Mouse (Mus musculus) MEL (cell line): ENCODE data around the gene Mex3a. TPM values are rescaled to one million over a fixed set of nuclear protein-coding genes. Genes with fewer than 3 reads are reported as not detected.

Source experiments
- DNase-seq: peaks from one replicate; pipeline ENCODE4 v3.0.0; 2011; ENCODE audit warnings: low read depth, low spot score
- H3K27ac ChIP-seq: 2 replicates; pipeline ENCODE4 v1.5.1; 2012; ENCODE audit warnings: low read depth, mild to moderate bottlenecking, control low read depth, low read length, moderate library complexity; ENCODE audit not compliant: control insufficient read depth
- H3K27me3 ChIP-seq, 2 experiments: fragments of 150-350 bp in 1 of 2; sonication (generic) in 1 of 2; 2 replicates each; pipeline ENCODE4 v1.6.1; 2012; ENCODE audit warnings: low read length in 2 of 2, mild to moderate bottlenecking in 2 of 2, improper control_type of control experiment in 1 of 2, moderate library complexity in 1 of 2; ENCODE audit not compliant: insufficient read depth in 2 of 2, control insufficient read depth in 1 of 2
- H3K36me3 ChIP-seq, 2 experiments: 2 replicates each; pipeline ENCODE4 v1.6.1; 2012 to 2014; ENCODE audit warnings: low read length in 2 of 2, improper control_type of control experiment in 1 of 2, inconsistent platforms in 1 of 2, mild to moderate bottlenecking in 1 of 2; ENCODE audit not compliant: insufficient read depth in 2 of 2, control insufficient read depth in 1 of 2
- H3K4me1 ChIP-seq, 2 experiments: fragments of 150-350 bp in 1 of 2; sonication (generic) in 1 of 2; 2 replicates each; pipeline ENCODE4 v1.6.1; 2012; ENCODE audit warnings: low read length in 2 of 2, improper control_type of control experiment in 1 of 2, mild to moderate bottlenecking in 1 of 2; ENCODE audit not compliant: insufficient read depth in 2 of 2, control insufficient read depth in 1 of 2
- H3K4me3 ChIP-seq, 2 experiments: fragments of 150-350 bp in 1 of 2; sonication (generic) in 1 of 2; 2 replicates each; pipeline ENCODE4 v1.5.1; 2012; ENCODE audit warnings: low read depth in 2 of 2, low read length in 2 of 2, mild to moderate bottlenecking in 2 of 2, moderate library complexity in 2 of 2, control low read depth in 1 of 2, improper control_type of control experiment in 1 of 2; ENCODE audit not compliant: control insufficient read depth in 1 of 2, insufficient read depth in 1 of 2
- H3K79me2 ChIP-seq: 2 replicates; pipeline ENCODE4 v1.6.1; 2012; ENCODE audit warnings: mild to moderate bottlenecking, low read length, moderate library complexity; ENCODE audit not compliant: control insufficient read depth, poor library complexity, insufficient read depth
- H3K9ac ChIP-seq: 2 replicates; pipeline ENCODE4 v1.6.1; 2012; ENCODE audit warnings: low read depth, mild to moderate bottlenecking, control low read depth, low read length, moderate library complexity; ENCODE audit not compliant: control insufficient read depth, poor library complexity, severe bottlenecking
- H3K9me3 ChIP-seq: fragments of 150-350 bp; sonication (generic); replicated peaks from 2 replicates; pipeline ENCODE4 v1.6.1; 2012; ENCODE audit warnings: mild to moderate bottlenecking, low read length, improper control_type of control experiment, moderate library complexity; ENCODE audit not compliant: insufficient read depth
- BHLHE40 ChIP-seq: IDR thresholded peaks from 2 replicates; pipeline ENCODE4 v1.6.1; 2012; ENCODE audit warnings: low read depth, mild to moderate bottlenecking, inconsistent platforms, low read length, improper control_type of control experiment, borderline replicate concordance
- CTCF ChIP-seq, 3 experiments: IDR thresholded peaks in 2 of 3; conservative IDR thresholded peaks in 1 of 3; 2 replicates each; pipeline ENCODE4 v1.5.1; 2011 to 2012; ENCODE audit warnings: low read length in 3 of 3, low read depth in 2 of 3, mild to moderate bottlenecking in 2 of 3, improper control_type of control experiment in 1 of 3, inconsistent platforms in 1 of 3, mixed read lengths in 1 of 3, moderate library complexity in 1 of 3; ENCODE audit not compliant: control insufficient read depth in 1 of 3, insufficient read depth in 1 of 3, poor library complexity in 1 of 3, severe bottlenecking in 1 of 3
- E2F4 ChIP-seq: IDR thresholded peaks from 2 replicates; pipeline ENCODE4 v1.6.1; 2011; ENCODE audit warnings: low read depth, low read length, improper control_type of control experiment, borderline replicate concordance
- ETS1 ChIP-seq: IDR thresholded peaks from 2 replicates; pipeline ENCODE4 v1.6.1; 2012; ENCODE audit warnings: low read depth, mild to moderate bottlenecking, inconsistent platforms, low read length, improper control_type of control experiment, moderate library complexity
- GATA1 ChIP-seq: IDR thresholded peaks from 2 replicates; pipeline ENCODE4 v1.6.1; 2011; ENCODE audit warnings: low read depth, low read length, improper control_type of control experiment
- KAT2A ChIP-seq: conservative IDR thresholded peaks from 2 replicates; pipeline ENCODE4 v1.6.1; 2012; ENCODE audit warnings: low read depth, low read length, improper control_type of control experiment, inconsistent platforms
- MAFK ChIP-seq: IDR thresholded peaks from 2 replicates; pipeline ENCODE4 v1.6.1; 2011; ENCODE audit warnings: low read depth, mild to moderate bottlenecking, low read length, improper control_type of control experiment, borderline replicate concordance
- MEF2A ChIP-seq: IDR thresholded peaks from 2 replicates; pipeline ENCODE4 v1.6.1; 2014; ENCODE audit warnings: low read depth, mild to moderate bottlenecking, inconsistent platforms, low read length, improper control_type of control experiment; ENCODE audit not compliant: poor library complexity, insufficient replicate concordance, severe bottlenecking; ENCODE audit errors: extremely low read depth
- MYB ChIP-seq: IDR thresholded peaks from 2 replicates; pipeline ENCODE4 v1.6.1; 2011; ENCODE audit warnings: mild to moderate bottlenecking, low read depth, low read length, improper control_type of control experiment
- MYC ChIP-seq: IDR thresholded peaks from 2 replicates; pipeline ENCODE4 v1.6.1; 2011; ENCODE audit warnings: low read depth, mild to moderate bottlenecking, low read length, improper control_type of control experiment, moderate library complexity
- NRF1 ChIP-seq: IDR thresholded peaks from 2 replicates; pipeline ENCODE4 v1.6.1; 2014; ENCODE audit warnings: low read depth, mild to moderate bottlenecking, inconsistent platforms, low read length, improper control_type of control experiment, moderate library complexity; ENCODE audit not compliant: poor library complexity, insufficient read depth, severe bottlenecking
- RAD21 ChIP-seq: IDR thresholded peaks from 2 replicates; pipeline ENCODE4 v1.6.1; 2011; ENCODE audit warnings: mild to moderate bottlenecking, low read depth, low read length, improper control_type of control experiment
- SMC3 ChIP-seq: IDR thresholded peaks from 2 replicates; pipeline ENCODE4 v1.6.1; 2011; ENCODE audit warnings: low read depth, low read length, improper control_type of control experiment
- ZC3H11A ChIP-seq: IDR thresholded peaks from 2 replicates; pipeline ENCODE4 v1.6.1; 2012; ENCODE audit warnings: low read depth, mild to moderate bottlenecking, inconsistent platforms, low read length, improper control_type of control experiment
- ZNF384 ChIP-seq: IDR thresholded peaks from 2 replicates; pipeline ENCODE4 v1.6.1; 2012; ENCODE audit warnings: low read depth, mild to moderate bottlenecking, inconsistent platforms, low read length, improper control_type of control experiment
- polyA plus RNA-seq, 2 experiments: library from polyadenylated mRNA; stranded (reverse) in 1 of 2; unstranded in 1 of 2; fragments of >175 nt in 1 of 2; fragments of >200 nt in 1 of 2; gene quantifications; 2 replicates each; pipeline versions ENCODE4 v1.2.1 to v1.2.4; 2012; ENCODE audit warnings: low replicate concordance in 2 of 2, low read depth in 1 of 2; ENCODE audit not compliant: insufficient read length in 2 of 2, insufficient read depth in 1 of 2, missing spikeins in 1 of 2
- total RNA-seq: library from RNA; depleted of rRNA; stranded (reverse); fragments of 300-350 nt; gene quantifications from 2 replicates; pipeline ENCODE4 v1.2.3, GENCODE M21; 2012

The Mex3a gene
- total and polyA plus RNA-seq, 3 experiments: 5.5 to 10.1 TPM; not detected in 1

GRCm38 (mm10) chr3:88566536-88567061 lies 34.4 kb downstream of the Mex3a start:
- peaks cover 0 to 31% of the 10 kb centered on the region in 2 experiments; a peak in 2 of 4 replicates for H3K36me3 ChIP-seq
- H3K27me3 ChIP-seq: no peaks in the 10 kb centered on the region
- no peak overlapping the region for H3K4me3 ChIP-seq
- no peak for TF ChIP-seq RAD21
- TF ChIP-seq MYC: no peak
- no peak for TF ChIP-seq BHLHE40
- TF ChIP-seq SMC3: no peak
- TF ChIP-seq KAT2A: no peak
- no peak for TF ChIP-seq ETS1
- no peak for TF ChIP-seq NRF1
- TF ChIP-seq GATA1: no peak
- H3K9ac ChIP-seq: no peak overlapping the region
- DNase-seq: no peak
- H3K79me2 ChIP-seq: no peaks in the 10 kb centered on the region
- no peak overlapping the region for H3K27ac ChIP-seq
- no peaks in the 10 kb centered on the region for H3K9me3 ChIP-seq
- no peaks in the 10 kb centered on the region for H3K4me1 ChIP-seq

GRCm38 (mm10) chr3:88567892-88568291 lies 35.7 kb downstream of the Mex3a start:
- Histone ChIP-seq H3K9me3 (no peaks in the 10 kb centered on the region), H3K27ac (no peak overlapping the region), H3K4me3 (no peak overlapping the region), H3K27me3 (no peaks in the 10 kb centered on the region), H3K79me2 (no peaks in the 10 kb centered on the region), H3K4me1 (no peaks in the 10 kb centered on the region), H3K9ac (no peak overlapping the region), H3K36me3 (peaks cover 0 to 27% of the 10 kb centered on the region in 2 experiments; a peak in 2 of 4 replicates)
- TF ChIP-seq ZNF384 (no peak), ZC3H11A (no peak), MEF2A (no peak), CTCF (IDR thresholded peaks at IDR 0.05 in 2 of 3, conservative IDR thresholded peaks at IDR 0.05 in 1 of 3; ENCODE audit: control insufficient read depth in 1 of 3, insufficient read depth in 1 of 3, low read depth in 2 of 3, low read length in 3 of 3, poor library complexity in 1 of 3, severe bottlenecking in 1 of 3) (no peak), MYB (no peak), ETS1 (no peak), E2F4 (no peak), NRF1 (no peak), MAFK (no peak)
- no peak for DNase-seq
